Comparison of ENCODE assay signal across 22 mouse cellular contexts in the genomic region with DNA sequence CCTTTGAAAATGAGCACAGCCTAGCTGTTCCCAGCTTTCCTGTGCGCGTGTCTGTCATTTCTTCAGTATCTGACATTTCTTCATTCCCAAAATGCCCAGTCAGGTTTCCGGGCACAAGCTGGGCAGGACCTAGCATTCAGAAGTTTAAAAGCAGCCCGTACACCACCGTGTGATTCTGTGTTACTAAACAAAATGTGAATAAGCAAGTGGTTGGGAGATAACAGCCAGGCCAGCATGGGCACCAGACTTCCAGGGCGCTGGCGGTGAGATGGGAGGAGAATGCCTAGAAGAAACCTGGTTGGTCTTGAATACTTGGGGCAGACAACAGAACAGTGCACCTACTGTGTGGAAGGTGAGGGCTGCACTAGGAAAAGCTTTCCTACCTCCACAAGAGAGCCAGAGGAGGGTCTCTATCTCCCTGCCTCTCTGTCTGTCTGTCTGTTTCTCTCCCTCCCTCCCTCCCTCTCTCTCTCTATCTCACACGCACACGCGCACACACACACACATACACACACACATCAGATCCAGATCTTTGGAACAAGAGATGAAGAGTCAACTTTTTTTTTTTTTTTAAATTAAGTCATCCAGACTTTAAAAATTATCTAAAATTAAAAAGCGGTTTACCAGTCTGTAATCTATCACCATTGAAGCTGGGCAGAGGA.
DNase-seq lines count a peak whose midpoint lies in the region; ATAC-seq and TF ChIP-seq lines count a peak whose summit lies in the region.
"Had no signal": no experiment of that assay in that cellular context is flagged by ENCODE, and none has a peak within 500 bp of the region (broad histone marks: within the 10 kb centered on the region; RNA-seq: fewer than 3 reads in every experiment).

No protein-coding gene starts in this region.

- no peak overlapping the region for H3K27ac ChIP-seq in liver, embryonic 14.5 days
- no peak overlapping the region for H3K27ac ChIP-seq in liver, postnatal 0 days (ENCODE audit: low read depth)
- no peak overlapping the region for H3K27ac ChIP-seq in lung, postnatal 0 days (ENCODE audit: low read length)
- H3K27ac ChIP-seq: forebrain, embryonic 12.5 days; forebrain, embryonic 15.5 days; heart, embryonic 13.5 days; hindbrain, embryonic 12.5 days; hindbrain, embryonic 15.5 days had no signal

- no peaks in the 10 kb centered on the region for H3K9me3 ChIP-seq in liver, embryonic 14.5 days (ENCODE audit: control insufficient read depth, low read length)
- peaks cover 3% of the 10 kb centered on the region; the same call in 1 of the 2 replicates for H3K9me3 ChIP-seq in liver, postnatal 0 days (ENCODE audit: low read length)
- H3K9me3 ChIP-seq in lung, postnatal 0 days (ENCODE audit: low read length), result no peaks in the 10 kb centered on the region
- H3K9me3 ChIP-seq: forebrain, embryonic 12.5 days; forebrain, embryonic 15.5 days; hindbrain, embryonic 12.5 days; hindbrain, embryonic 15.5 days had no signal

- no peak overlapping the region for H3K4me2 ChIP-seq in liver, embryonic 14.5 days (ENCODE audit: low read depth)
- H3K4me2 ChIP-seq in liver, postnatal 0 days (ENCODE audit: low read depth, low read length), result no peak overlapping the region
- no peak overlapping the region for H3K4me2 ChIP-seq in lung, postnatal 0 days (replicated peaks; ENCODE audit: low read depth, low read length)
- H3K4me2 ChIP-seq: forebrain, embryonic 12.5 days; forebrain, embryonic 15.5 days; heart, embryonic 13.5 days; hindbrain, embryonic 12.5 days; hindbrain, embryonic 15.5 days had no signal

- TF ChIP-seq EP300 in liver, embryonic 14.5 days (IDR thresholded peaks at IDR 0.05; ENCODE audit: low read depth), result no peak
- TF ChIP-seq EP300 in liver, postnatal 0 days (IDR thresholded peaks at IDR 0.05; ENCODE audit: low read depth), result no peak
- no peak for TF ChIP-seq EP300 in lung, postnatal 0 days (IDR thresholded peaks at IDR 0.05)

- no peak overlapping the region for H3K9ac ChIP-seq in liver, embryonic 14.5 days (replicated peaks)
- H3K9ac ChIP-seq in liver, postnatal 0 days (replicated peaks), result no peak overlapping the region
- no peak overlapping the region for H3K9ac ChIP-seq in lung, postnatal 0 days (replicated peaks; ENCODE audit: low read depth)
- H3K9ac ChIP-seq: forebrain, embryonic 12.5 days; forebrain, embryonic 15.5 days; heart, embryonic 13.5 days; hindbrain, embryonic 12.5 days; hindbrain, embryonic 15.5 days had no signal

- 67% methylated on average over 11 of the region's 11 CpGs for WGBS in liver, embryonic 14.5 days (ENCODE audit: insufficient replicate concordance)
- whole genome bisulfite sequencing in liver, postnatal 0 days (ENCODE audit: insufficient replicate concordance), result 80% methylated on average over 11 of the region's 11 CpGs
- WGBS in lung, postnatal 0 days, result 88% methylated on average over 11 of the region's 11 CpGs

- TF ChIP-seq CTCF in liver, embryonic 14.5 days (IDR thresholded peaks at IDR 0.05; ENCODE audit: low read depth), result no peak
- no peak for TF ChIP-seq CTCF in liver, postnatal 0 days (IDR thresholded peaks at IDR 0.05; ENCODE audit: low read depth)
- no peak for TF ChIP-seq CTCF in lung, postnatal 0 days (IDR thresholded peaks at IDR 0.05)

- peak; percentile 72 for DNase-seq in heart, adult 11 months
- DNase-seq in heart, postnatal 4 days, result no peak
- DNase-seq in liver, embryonic 14.5 days (ENCODE audit: low read depth in 3 of 3, low spot score in 3 of 3), result no peak
- no peak for DNase-seq in liver, postnatal 0 days
- no peak for DNase-seq in lung, postnatal 0 days (ENCODE audit: low spot score)
- DNase-seq in frontal cortex, postnatal 25 days (ENCODE audit: low spot score in 2 of 2), result no peak
- DNase-seq: adrenal gland, adult 8-10 months; adrenal gland, postnatal 25 days; cerebellum, adult 11-12 months; cerebellum, adult 8-10 months; cerebellum, postnatal 10 days; gastrocnemius, postnatal 10 days; gastrocnemius, postnatal 36 days; heart, postnatal 14 days had no signal

- H3K4me1 ChIP-seq in liver, embryonic 14.5 days (replicated peaks; ENCODE audit: control insufficient read depth in 2 of 2, insufficient read depth in 2 of 2, low read length in 1 of 2), result no peaks in the 10 kb centered on the region
- H3K4me1 ChIP-seq in liver, postnatal 0 days (ENCODE audit: insufficient read depth), result no peaks in the 10 kb centered on the region
- no peaks in the 10 kb centered on the region for H3K4me1 ChIP-seq in lung, postnatal 0 days (ENCODE audit: insufficient read depth, low read depth, low read length)
- H3K4me1 ChIP-seq: hindbrain, embryonic 12.5 days; hindbrain, embryonic 15.5 days had no signal

- peak; percentile 50; the same call in 1 of the 2 replicates for ATAC-seq in liver, embryonic 14.5 days (ENCODE audit: insufficient read depth)
- no peak for ATAC-seq in liver, postnatal 0 days
- ATAC-seq in erythroblast, adult 5-6 weeks (replicated peaks; ENCODE audit: low FRiP score, poor library complexity, severe bottlenecking), result 0 out of 2 replicates have a peak, but pooled peaks have one; percentile 42
- ATAC-seq in megakaryocyte progenitor cell, adult 5-6 weeks (replicated peaks; ENCODE audit: poor library complexity), result 0 out of 2 replicates have a peak, but pooled peaks have one; percentile 21
- ATAC-seq in lung, postnatal 0 days, result no peak
- ATAC-seq: activated CD4-positive, CD25-positive, alpha-beta regulatory T cell, adult 4 months; forebrain, embryonic 15.5 days had no signal

- no peaks in the 10 kb centered on the region for H3K27me3 ChIP-seq in liver, embryonic 14.5 days (ENCODE audit: control insufficient read depth, insufficient read depth, low read length)
- no peaks in the 10 kb centered on the region for H3K27me3 ChIP-seq in liver, postnatal 0 days (ENCODE audit: insufficient read depth, low read length)
- no peaks in the 10 kb centered on the region for H3K27me3 ChIP-seq in lung, postnatal 0 days (replicated peaks; ENCODE audit: insufficient read depth, low read length)
- H3K27me3 ChIP-seq: forebrain, embryonic 15.5 days; heart, embryonic 13.5 days; hindbrain, embryonic 12.5 days; hindbrain, embryonic 15.5 days had no signal

- no peak overlapping the region for H3K4me3 ChIP-seq in liver, embryonic 14.5 days (ENCODE audit: insufficient read depth in 1 of 2, low read depth in 2 of 2, low read length in 2 of 2)
- H3K4me3 ChIP-seq in liver, postnatal 0 days (ENCODE audit: low read depth, low read length), result no peak overlapping the region
- no peak overlapping the region for H3K4me3 ChIP-seq in lung, postnatal 0 days (ENCODE audit: low read depth, low read length)
- H3K4me3 ChIP-seq: forebrain, embryonic 12.5 days; forebrain, embryonic 15.5 days; heart, embryonic 13.5 days; hindbrain, embryonic 12.5 days; hindbrain, embryonic 15.5 days had no signal

- no peaks in the 10 kb centered on the region for H3K36me3 ChIP-seq in liver, embryonic 14.5 days (replicated peaks; ENCODE audit: control insufficient read depth, insufficient read depth, low read depth)
- no peaks in the 10 kb centered on the region for H3K36me3 ChIP-seq in liver, postnatal 0 days (replicated peaks; ENCODE audit: insufficient read depth, low read length)
- H3K36me3 ChIP-seq in lung, postnatal 0 days (ENCODE audit: insufficient read depth, low read length), result no peaks in the 10 kb centered on the region
- H3K36me3 ChIP-seq: forebrain, embryonic 12.5 days; forebrain, embryonic 15.5 days; heart, embryonic 13.5 days; hindbrain, embryonic 12.5 days; hindbrain, embryonic 15.5 days had no signal

Comparison
In these comparisons a context has a peak if more than half of its experiments do, and no peak if none do; other contexts are left out.
1. ATAC-seq: peak in liver, embryonic 14.5 days (single experiment), erythroblast, adult 5-6 weeks (single experiment) and megakaryocyte progenitor cell, adult 5-6 weeks (single experiment); none in liver, postnatal 0 days (single experiment) and lung, postnatal 0 days (single experiment).